Mouse (Mus musculus): ENCODE measurements around the gene Nsun7. TPM values are rescaled to one million over a fixed set of nuclear protein-coding genes. Genes with fewer than 3 reads are reported as not detected.
A peak's percentile ranks its signal among the peaks of the same experiment; 100 is the strongest.
"Not testable (repeated sequence)": the region's sequence is repeated elsewhere in the genome, so short reads cannot be mapped to it uniquely, and the experiment has no call there.

Nsun7 gene
- total RNA-seq (2021) = 1 to 10 TPM; 5.1 to 7.7 TPM

DNA sequence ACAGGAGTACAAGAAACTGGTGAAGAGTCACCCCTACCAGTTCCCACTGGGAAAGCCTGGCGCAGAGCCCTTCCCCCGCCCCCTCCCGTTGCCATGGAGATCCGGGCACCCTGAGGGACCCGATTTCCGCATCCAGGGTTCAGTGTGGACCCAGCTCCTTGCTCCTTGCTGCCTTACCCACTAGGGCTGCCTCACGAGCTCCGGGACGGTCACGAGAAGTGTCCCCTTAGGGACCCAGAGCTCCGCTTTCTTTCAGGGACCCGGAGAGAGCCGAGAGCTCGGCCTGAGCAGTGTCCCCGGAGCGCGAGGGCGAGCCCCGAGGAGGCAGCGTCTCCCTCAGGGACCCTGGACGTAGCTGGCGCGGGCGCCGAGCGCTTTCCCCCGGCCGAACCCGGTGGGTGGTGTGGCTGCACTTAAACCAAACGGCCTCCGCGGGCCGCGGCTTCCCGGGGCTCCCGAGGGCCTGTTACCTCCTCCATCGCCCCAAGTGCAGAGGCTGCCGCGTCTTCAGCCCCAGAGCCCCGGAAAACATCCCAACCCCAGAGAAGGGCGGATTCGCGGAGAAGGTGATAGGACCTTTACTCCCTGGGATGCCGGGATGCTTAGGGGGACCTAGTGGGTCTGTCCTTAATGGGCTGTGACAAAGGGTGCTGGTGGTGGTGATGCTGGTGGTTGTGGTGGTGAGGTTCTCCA is at the start of gene Nsun7:
Nsun7 (plus strand) TSS at position 142 of the 693 bp plus-strand sequence.
- intact Hi-C loops (cut with DNase I) = loop anchor here (10.0 kb wide), 1 partner anchor 415 kb away; the partner anchor contains the start of gene Uchl1
- peak; percentile 80 for DNase-seq (ENCODE audit: low spot score in 2 of 2)

DNA sequence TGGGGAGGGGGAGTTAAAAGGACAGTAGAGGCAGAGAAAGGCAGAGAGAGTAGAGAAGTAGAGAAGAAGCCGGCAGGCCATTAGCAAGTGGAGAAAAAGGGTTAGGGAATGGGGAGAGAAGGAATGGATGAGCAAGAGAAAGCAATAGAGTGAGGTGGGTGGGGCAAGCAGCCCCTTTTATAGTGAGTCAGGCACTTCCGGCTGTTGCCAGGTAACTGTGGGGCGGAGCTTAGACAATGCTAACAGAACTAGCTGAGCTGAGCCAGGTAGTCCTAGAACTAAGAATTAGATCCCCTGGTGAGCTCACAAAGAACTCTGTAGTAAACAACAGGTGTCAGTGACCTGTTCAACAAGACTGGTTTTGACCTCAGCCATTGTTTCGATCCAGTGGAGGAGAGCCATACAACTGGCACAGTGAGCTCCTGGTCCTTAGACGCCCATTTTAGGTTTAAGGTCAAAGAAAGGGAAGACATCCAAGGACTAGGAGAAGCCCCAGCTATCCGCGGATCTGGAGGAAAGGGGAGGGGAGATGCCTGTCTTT is 45.2 kb upstream of the Nsun7 start:
- intact Hi-C loops (cut with DNase I) = no loop called here
- DNase-seq (ENCODE audit: low spot score in 2 of 2) = no peak

DNA sequence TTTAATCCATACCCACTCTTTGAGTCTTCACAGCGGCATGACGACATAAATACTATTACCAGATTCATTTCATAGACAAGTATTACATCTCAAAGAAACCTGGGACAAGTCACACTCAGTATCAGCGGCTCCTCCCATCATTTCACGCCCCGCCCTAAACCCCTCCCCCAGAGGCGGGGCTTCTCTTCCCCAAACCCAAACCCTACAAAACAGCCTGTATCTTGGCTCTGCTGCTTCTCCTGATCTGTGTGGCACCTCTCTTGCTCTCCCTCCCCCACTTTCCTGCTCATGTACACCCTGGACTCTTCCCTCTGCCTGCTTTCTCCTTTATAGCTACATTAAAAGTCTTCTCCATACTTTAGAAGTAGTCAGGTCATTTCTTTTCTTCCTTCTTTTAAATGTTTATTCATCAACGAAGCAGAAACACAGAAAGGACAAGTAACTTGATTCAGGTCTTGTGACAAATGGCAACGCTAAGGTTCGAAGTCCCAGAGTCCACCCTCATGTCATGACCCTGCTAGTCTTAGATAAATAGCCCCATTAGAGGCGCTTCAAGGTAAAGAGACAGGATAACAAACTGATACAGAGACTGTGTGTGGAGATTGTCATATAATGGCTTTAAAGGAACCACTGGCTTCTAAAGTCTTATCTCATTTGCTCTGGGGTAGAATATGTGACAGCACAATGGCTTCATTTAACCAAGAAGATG is 44.0 kb upstream of the Nsun7 start:
- intact Hi-C loops (cut with DNase I) = no loop called here
- no peak for DNase-seq (ENCODE audit: low spot score in 2 of 2)

DNA sequence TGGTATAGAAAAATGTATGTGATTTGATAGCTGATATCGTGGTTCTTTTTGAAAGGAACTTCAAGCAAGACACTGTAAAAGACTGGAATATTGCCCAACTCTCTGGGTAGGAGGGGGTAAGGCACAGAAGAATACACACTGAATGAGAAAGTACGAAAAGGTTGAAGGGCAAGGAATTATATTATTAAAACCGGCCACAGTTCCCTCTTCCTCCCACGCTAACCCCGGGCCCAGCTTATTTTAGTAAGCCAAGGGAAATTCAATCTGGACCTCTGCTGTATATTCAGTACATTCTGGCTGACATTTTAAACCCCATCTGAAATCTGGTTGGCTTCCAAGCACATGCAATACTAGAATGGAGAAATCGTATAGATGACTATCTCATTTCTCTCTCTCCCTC is 40.0 kb upstream of the Nsun7 start:
- intact Hi-C loops (cut with DNase I) = no loop called here
- no peak for DNase-seq (ENCODE audit: low spot score in 2 of 2)

DNA sequence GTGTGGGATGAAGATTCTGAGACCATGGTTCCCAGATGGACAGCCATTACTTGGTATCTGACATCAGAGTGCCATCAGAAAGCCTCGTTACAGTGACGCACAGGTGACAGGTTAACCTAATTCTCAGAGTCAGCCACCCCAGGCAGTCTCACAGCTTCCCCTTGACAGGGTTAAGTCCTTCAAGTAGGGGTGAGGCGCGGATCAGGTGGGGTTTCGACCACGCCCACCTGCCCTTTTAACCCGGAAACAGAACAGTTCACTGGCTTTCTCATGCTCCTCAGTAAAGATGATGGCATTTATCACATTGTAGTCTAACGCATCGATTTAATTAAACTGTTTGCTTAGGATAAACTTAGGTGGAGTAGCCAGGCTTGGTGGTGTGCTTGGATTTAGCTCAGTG is 39.1 kb upstream of the Nsun7 start:
- no peak for DNase-seq (ENCODE audit: low spot score in 2 of 2)
- intact Hi-C loops (cut with DNase I) = no loop called here

DNA sequence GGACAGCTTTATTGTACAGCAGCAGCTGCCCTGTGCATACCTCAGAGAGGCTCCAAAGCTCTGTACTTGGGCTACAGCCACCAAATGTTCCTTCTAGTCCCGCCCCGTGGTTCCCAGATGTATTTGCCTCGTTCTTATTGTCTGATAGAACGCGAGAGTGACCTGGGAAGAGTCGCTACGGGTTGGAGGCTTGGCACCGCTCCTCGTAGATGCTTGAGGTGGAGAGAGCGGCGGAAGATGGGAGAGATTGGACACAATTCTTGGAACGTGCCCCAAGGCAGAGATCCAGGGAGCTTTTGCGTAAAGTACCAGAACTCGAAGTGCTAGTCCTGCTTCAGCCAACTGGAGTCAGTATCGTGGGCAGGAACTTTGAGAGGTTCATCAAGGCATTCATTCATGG is 36.8 kb upstream of the Nsun7 start:
- no peak for DNase-seq (ENCODE audit: low spot score in 2 of 2)
- intact Hi-C loops (cut with DNase I) = no loop called here

DNA sequence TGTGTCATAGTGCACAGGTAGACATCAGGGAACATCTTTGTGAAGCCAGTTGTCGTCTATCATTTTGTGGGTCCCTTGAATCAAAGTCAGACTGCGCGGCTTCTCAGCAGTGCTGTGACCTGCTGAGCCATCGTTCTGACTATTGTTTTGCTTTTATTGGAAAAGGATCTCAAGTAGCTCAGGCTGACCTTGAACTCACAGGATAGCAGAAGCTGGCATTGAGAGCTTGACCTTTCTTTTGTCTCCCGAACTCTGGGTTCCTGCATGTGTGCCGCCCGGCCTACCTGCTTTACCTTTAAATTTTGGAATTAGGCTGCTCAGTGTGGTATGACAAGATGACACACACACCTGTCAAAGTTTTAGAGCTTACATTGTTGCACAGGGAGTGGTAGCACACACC is 33.2 kb upstream of the Nsun7 start:
- DNase-seq (ENCODE audit: low spot score in 2 of 2) = no peak
- intact Hi-C loops (cut with DNase I) = no loop called here

DNA sequence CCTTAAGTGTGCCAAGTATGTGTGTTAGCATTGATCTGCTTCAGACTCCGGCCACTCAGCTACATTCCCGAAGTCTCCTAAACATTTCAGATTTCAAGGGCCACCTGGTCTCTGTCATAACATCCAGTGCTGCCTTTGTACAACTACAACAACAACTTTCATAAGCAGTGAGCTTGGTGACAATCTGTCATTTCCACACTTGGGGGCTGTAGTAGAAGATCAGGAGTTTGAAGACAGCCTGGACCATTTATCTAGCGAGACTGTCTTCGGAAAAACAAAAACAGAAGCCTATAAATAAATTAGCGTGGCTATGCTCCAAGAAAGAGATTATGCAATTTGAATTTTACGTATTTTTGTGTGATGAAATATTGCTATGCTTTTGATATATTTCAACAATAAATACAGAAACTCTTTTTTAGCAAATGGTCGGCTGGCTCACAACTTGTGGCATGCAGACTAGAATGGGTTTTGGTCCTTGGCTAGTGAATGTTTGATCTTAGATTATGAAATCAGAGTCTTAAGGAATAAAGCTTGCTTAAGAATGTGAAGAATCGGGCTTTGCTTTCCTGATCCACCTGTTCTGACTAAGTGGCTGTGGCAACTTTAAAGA is 27.9 kb upstream of the Nsun7 start:
- no peak for DNase-seq (ENCODE audit: low spot score in 2 of 2)
- intact Hi-C loops (cut with DNase I) = no loop called here

DNA sequence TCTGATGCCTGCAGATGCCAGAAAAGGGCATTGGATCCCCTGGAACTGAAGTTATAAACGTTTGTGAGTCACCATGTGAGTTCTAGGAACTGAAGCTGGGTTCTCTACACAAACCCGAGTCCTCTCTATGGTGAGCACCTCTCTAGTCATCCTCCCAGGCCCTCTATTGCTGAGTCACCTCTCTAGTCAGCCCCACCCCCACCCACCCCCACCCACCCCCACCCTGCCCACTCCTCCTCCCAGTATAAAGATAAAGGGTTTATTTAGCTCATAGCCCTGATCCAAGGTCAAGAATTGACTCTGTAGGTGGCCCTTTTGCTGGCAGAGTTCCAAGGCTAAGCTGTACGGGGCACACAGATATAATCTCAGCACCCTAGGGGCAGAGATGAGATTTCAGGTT is 27.2 kb upstream of the Nsun7 start:
- intact Hi-C loops (cut with DNase I) = no loop called here
- DNase-seq (ENCODE audit: low spot score in 2 of 2) = no peak

DNA sequence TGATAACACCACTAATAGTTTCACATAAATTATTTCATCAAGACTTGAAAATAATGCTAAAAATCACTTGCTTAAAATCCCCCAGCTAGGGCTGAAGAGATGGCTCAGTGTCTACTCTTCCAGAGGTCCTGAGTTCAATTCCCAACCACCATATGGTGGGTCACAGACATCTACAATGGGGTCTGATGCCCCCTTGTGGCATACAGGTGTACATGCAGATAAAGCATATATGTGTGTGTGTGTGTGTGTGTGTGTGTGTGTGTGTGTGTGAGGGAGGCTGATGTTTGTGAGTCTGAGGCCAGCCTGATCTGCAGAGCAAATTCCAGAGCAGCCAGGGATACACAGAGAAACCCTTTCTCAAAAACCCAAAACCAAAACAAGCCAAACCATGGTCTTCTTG is 17.8 kb upstream of the Nsun7 start:
- intact Hi-C loops (cut with DNase I) = loop anchor here (5.0 kb wide), 1 partner anchor 160 kb away; no protein-coding TSS in a partner anchor
- no peak for DNase-seq (ENCODE audit: low spot score in 2 of 2)

DNA sequence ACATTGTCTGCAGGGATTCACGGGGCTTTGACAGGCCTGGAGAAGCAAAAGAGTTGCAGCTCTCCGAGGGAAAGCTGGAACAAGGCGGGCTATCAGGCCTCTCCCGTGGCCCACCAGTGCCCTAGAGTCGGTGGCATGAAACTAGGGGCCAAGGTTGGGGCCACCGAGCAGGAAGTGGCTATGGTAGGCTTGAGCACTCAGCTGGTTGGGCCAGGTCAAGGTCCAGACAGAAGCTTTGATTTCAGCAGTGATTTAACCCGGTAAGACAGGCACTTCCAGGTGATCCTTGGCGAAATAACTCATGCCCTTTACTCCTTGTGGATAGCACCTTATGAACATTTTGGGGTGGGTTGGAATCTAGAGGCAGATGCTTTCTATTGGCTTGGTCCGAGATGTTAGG is 16.2 kb upstream of the Nsun7 start:
- no peak for DNase-seq (ENCODE audit: low spot score in 2 of 2)
- intact Hi-C loops (cut with DNase I) = loop anchor here (5.0 kb wide), 1 partner anchor 161 kb away; no protein-coding TSS in a partner anchor

DNA sequence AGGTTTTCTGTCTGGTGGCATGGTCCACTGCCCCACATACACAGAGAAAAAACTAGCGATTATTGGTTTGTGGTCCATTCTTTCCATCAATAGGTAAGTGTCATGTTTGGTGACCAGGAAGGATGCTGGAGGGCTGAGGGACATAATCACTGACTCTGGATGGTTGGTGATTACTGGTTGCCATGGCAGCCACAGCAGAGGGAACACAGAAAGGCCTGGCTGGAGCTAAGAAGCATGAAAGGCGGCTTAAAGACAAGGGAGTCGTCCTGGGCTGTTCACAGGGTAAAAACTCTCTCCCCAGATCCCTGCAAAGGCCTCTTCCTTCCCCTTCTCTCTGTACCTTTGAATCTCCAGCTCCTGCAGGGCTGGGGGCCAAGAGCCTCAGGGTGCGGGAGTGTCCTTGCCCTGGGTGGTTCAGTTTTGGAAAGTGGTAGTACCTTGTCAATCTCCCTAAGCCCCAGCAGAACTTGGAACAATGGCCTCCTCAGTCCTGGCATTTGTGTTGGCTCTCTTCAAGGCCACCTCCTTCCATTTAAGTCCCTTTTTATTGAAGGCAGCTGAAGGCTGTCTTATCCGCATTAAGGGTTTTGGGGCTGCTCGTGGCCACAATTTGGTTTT is 15.5 kb upstream of the Nsun7 start:
- no peak for DNase-seq (ENCODE audit: low spot score in 2 of 2)
- intact Hi-C loops (cut with DNase I) = loop anchor here (5.0 kb wide), 1 partner anchor 162 kb away; no protein-coding TSS in a partner anchor

DNA sequence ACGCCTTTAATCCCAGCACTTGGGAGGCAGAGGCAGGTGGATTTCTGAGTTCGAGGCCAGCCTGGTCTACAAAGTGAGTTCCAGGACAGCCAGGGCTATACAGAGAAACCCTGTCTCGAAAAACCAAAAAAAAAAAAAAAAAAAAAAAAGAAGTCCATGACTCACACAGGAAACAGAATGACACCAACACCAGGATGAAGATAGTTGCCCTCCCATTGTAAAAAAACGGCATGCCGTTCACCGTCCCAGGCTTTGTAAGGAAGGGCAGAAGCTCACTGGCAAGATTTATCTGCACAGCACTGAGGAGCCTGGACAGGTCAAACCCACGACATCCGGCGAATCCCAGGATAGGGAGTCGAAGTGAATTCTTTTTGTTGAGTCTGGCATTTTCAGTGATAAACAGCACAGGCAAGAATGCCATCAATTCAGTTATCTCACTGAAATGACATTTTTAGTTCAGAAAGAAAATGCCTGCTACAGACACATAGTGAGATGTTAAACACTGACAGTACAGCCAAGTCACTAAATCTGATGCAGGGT is 13.7 kb upstream of the Nsun7 start:
- DNase-seq (ENCODE audit: low spot score in 2 of 2) = no peak
- intact Hi-C loops (cut with DNase I) = no loop called here

DNA sequence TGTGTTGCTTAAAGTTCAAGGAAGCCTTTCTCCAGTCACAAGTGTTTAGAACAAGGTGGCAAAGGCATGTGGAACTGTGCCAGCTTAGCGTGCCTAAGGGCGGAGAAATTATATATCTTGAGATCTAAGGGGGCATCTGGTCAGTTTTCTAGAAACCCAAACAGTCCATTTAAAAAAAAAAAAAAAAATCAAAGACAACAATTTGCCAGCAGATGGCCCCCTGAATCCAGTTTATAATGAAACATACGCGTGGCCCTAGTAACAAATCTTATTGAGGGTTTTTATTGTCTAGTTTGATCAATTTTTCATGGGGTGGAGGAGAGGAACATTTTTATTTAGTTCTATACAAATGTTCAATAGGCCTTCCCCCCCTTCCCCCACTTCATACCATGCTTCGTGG is 6.5 kb upstream of the Nsun7 start:
- intact Hi-C loops (cut with DNase I) = no loop called here
- DNase-seq (ENCODE audit: low spot score in 2 of 2) = peak in 1 of 2 experiments; percentile 9

DNA sequence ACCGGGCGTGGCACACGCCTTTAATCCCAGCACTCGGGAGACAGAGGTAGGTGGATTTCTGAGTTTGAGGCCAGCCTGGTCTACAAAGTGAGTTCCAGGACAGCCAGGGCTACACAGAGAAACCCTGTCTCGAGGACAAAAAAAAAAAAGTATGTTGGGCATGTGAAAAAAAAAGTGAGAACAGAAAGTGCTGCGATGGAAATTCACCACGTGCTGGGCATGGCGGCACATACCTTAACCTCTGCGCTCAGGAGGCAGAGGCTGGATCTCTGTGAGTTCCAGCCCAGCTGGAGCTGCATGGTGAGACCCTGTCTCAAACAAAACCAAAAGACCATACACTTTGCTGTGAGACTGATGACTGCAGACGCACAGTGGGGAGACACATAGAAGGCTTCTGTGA is 4.7 kb upstream of the Nsun7 start:
- intact Hi-C loops (cut with DNase I) = no loop called here
- no peak for DNase-seq (ENCODE audit: low spot score in 2 of 2)

DNA sequence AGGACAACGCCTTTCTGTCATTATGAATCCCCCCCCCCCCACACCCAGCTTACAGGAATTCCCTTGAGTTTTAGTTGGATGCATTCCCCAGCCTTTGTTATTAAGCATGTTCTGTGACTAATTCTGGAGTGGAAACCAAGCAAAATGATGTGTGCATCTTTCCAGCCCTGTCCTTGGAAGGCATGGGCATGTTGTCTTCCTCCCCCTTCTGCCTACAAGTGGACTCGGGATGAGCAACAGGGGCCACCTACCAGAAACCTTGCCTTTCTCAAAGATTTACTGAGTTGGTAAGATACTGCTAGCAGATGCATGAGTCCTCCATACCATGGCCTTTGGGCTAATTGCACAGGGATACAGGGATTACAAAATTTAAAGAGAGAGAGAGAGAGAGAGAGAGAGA is 697 bp upstream of the Nsun7 start:
- no peak for DNase-seq (ENCODE audit: low spot score in 2 of 2)
- intact Hi-C loops (cut with DNase I) = no loop called here

DNA sequence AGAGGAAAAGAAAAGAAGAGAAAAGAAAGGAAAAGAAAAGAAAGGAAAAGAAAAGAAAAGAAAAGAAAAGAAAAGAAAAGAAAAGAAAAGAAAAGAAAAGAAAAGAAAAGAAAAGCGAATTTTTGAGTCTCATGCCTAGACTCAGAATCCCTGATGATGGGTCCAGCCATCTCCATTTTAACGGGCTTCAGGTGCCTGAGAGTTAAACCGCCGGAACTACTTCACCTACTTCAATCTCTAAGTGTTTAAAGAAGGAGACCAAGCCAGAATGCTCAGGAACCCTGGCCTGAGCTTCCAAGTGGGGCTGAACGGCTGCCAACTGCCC is 304 bp upstream of the Nsun7 start:
- intact Hi-C loops (cut with DNase I); DNase-seq (ENCODE audit: low spot score in 2 of 2): not testable (repeated sequence)

DNA sequence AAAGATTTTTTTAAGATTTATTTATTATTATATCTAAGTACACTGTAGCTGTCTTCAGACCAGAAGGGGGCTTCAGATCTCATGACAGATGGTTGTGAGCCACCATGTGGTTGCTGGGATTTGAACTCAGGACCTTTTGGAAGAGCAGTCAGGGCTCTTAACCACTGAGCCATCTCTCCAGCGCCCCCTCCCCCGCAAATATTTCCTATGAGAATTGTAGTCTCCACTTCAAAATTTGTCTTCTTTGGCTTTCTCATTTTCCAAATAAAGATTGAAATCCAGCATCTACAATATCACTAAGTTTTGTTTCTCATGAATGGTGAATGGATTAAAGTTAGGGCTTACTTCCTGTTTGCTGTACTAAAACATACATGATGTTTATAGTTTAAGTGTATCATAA is 2.8 kb downstream of the Nsun7 start:
- no peak for DNase-seq (ENCODE audit: low spot score in 2 of 2)
- intact Hi-C loops (cut with DNase I) = loop anchor here (2.0 to 10.0 kb wide), 2 partner anchors 52 to 412 kb away; partner anchors contain the start of gene Uchl1

DNA sequence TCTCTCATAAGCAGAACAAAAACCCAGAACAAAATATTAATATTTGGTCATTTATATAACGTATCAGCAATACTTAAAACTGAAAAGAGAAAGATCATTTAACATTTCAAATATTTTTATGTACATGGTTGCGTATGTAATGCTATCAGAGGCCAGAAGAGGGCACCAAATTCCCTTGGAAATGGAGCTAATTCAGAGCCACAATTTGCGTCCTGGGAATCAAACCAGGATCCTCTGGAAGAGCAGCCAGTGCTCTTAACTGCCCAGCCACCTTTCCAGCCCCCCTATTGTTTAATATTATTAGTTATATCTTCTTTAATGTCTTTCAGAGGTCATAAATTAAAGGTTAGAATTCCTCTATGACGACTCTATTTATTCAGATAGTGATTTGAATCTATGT is 3.7 kb downstream of the Nsun7 start:
- peak; percentile 8 to 23 for DNase-seq (ENCODE audit: low spot score in 2 of 2)
- intact Hi-C loops (cut with DNase I) = loop anchor here (2.0 to 10.0 kb wide), 2 partner anchors 51 to 411 kb away; partner anchors contain the start of gene Uchl1

DNA sequence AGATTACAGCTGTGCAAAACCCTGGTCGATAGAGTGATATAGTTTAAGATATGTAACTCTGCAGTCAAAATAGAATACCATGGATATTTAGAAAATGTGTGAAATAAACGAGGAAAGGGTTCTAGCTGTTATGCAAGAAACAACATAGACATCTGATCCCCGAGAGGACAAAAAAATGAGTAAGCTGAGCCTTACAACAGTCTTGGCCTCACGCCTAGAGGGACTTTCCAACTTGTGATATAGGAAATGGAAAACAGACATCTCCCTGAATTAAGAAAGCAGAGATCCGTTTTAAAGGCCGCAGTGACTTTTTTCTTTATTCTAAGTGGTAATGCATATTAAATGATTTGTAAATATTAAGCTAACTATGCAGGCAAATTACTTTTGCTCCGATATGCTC is 9.9 kb downstream of the Nsun7 start:
- no peak for DNase-seq (ENCODE audit: low spot score in 2 of 2)
- intact Hi-C loops (cut with DNase I) = loop anchor here (10.0 kb wide), 1 partner anchor 405 kb away; the partner anchor contains the start of gene Uchl1

Measured in left cerebral cortex, postnatal 25 days (tissue).